Mouse (Mus musculus): ENCODE results near the gene Zfp60.

GRCm38 (mm10) chr7:27794566-27794965 lies 63.4 kb downstream of the Zfp60 start:
- TF ChIP-seq CTCF (IDR thresholded peaks at IDR 0.05; ENCODE audit: borderline replicate concordance, extremely low read depth, insufficient read depth, insufficient read length) (no peak), POLR2A (IDR thresholded peaks at IDR 0.05; ENCODE audit: borderline replicate concordance, extremely low read depth, insufficient read depth, insufficient read length, poor library complexity, severe bottlenecking) (no peak)
